Mouse (Mus musculus): ENCODE measurements around the gene Zap70. TPM values are rescaled to one million over a fixed set of nuclear protein-coding genes. Genes with fewer than 3 reads are reported as not detected.

The Zap70 gene
- polyA plus RNA-seq, 1 experiment from 2014 or later = 1.2 TPM

DNA sequence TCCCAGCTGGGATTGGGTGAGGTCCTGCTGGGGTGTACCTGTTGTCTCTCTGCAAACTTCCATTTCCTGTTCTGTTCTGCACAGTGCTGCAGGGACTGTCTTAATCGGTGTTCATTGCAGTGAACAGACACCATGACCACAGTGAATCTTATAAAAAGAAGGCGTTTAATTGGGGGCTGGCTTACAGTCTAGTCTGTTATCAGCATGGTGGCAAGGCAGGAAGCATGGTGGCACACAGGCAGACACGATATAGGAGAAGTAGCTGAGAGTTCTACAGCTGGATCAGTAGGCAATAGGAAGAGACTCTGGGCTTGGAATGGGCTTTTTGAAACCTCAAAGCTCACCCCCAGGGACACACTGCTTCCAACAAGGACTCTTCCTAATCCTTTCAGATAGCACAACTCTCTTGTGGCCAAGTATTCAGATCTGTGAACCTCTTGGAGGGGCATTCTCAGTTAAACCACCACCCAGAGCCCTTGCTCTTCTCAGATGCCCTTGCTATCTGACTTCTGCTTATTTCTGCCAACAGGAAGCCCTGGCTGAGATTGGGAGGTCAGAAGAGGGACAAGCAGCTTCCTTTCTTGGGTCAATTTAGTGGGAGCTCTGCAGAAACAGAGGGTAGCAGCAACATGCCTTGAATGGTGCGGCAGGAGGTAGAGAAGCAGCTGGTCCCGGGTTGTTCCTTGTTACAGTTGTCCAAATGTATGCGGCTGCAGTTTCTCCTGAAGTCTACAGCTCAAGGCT lies 7.5 kb upstream of the Zap70 start:
- Histone ChIP-seq H3K9me3 (replicated peaks) (no peaks in the 10 kb centered on the region), H3K27ac (replicated peaks) (no peak overlapping the region), H3K4me3 (replicated peaks) (no peak overlapping the region), H3K36me3 (no peaks in the 10 kb centered on the region), H3K9ac (replicated peaks) (no peak overlapping the region), H3K4me1 (no peaks in the 10 kb centered on the region), H3K4me2 (no peak overlapping the region), H3K27me3 (replicated peaks) (no peaks in the 10 kb centered on the region)
- ATAC-seq (ENCODE audit: low FRiP score) = no peak
- WGBS = 84% methylated on average over 6 of the region's 6 CpGs

- H3K27me3 ChIP-seq (replicated peaks) = no peaks in the 10 kb centered on the region
- WGBS = 89% methylated on average over 9 of the region's 9 CpGs
- no peaks in the 10 kb centered on the region for H3K9me3 ChIP-seq (replicated peaks)
- H3K4me2 ChIP-seq = no peak overlapping the region
- H3K9ac ChIP-seq (replicated peaks) = no peak overlapping the region
- H3K4me3 ChIP-seq (replicated peaks) = no peak overlapping the region
- no peak overlapping the region for H3K27ac ChIP-seq (replicated peaks)
- H3K36me3 ChIP-seq = no peaks in the 10 kb centered on the region
- no peaks in the 10 kb centered on the region for H3K4me1 ChIP-seq
- ATAC-seq (ENCODE audit: low FRiP score) = no peak
Measured at GRCm38 (mm10) chr1:36758553-36758952, 3.0 kb upstream of the Zap70 start.

GRCm38 (mm10) chr1:36759076-36759475 lies 2.5 kb upstream of the Zap70 start:
- WGBS = 88% methylated on average over 18 of the region's 18 CpGs
- ATAC-seq (ENCODE audit: low FRiP score) = no peak
- no peak overlapping the region for H3K9ac ChIP-seq (replicated peaks)

DNA sequence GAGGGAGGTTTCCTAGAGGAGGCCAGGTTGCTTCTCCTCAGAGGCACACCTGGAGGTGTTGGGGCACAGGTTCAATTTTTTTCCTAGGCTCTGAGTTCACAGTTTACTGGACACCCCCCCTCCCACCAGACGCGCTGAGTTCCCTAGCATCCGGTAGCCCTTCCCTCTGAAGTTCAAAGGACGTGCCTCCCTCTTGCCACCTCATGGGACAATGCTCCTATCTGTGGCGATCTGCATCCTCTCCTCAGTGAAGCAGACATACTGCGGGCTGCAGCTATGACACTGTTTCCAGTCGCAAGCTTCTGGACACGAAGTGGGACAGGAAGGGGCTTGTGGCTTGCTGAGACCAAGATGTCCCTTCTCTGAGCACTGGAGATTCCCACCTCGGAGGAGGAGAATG lies 1.2 kb upstream of the Zap70 start:
- no peaks in the 10 kb centered on the region for H3K4me1 ChIP-seq
- H3K4me2 ChIP-seq = no peak overlapping the region
- WGBS = 79% methylated on average over 9 of the region's 9 CpGs
- no peaks in the 10 kb centered on the region for H3K9me3 ChIP-seq (replicated peaks)
- no peak for ATAC-seq (ENCODE audit: low FRiP score)
- H3K27me3 ChIP-seq (replicated peaks) = no peaks in the 10 kb centered on the region
- H3K4me3 ChIP-seq (replicated peaks) = no peak overlapping the region
- H3K27ac ChIP-seq (replicated peaks) = no peak overlapping the region
- H3K9ac ChIP-seq (replicated peaks) = no peak overlapping the region
- no peaks in the 10 kb centered on the region for H3K36me3 ChIP-seq

More at GRCm38 (mm10) chr1:36759076-36759475, 2.5 kb upstream of the Zap70 start:
- no peak overlapping the region for H3K4me3 ChIP-seq (replicated peaks)
- H3K9me3 ChIP-seq (replicated peaks) = no peaks in the 10 kb centered on the region
- no peaks in the 10 kb centered on the region for H3K27me3 ChIP-seq (replicated peaks)
- H3K36me3 ChIP-seq = no peaks in the 10 kb centered on the region
- no peaks in the 10 kb centered on the region for H3K4me1 ChIP-seq
- H3K27ac ChIP-seq (replicated peaks) = no peak overlapping the region
- H3K4me2 ChIP-seq = no peak overlapping the region

DNA sequence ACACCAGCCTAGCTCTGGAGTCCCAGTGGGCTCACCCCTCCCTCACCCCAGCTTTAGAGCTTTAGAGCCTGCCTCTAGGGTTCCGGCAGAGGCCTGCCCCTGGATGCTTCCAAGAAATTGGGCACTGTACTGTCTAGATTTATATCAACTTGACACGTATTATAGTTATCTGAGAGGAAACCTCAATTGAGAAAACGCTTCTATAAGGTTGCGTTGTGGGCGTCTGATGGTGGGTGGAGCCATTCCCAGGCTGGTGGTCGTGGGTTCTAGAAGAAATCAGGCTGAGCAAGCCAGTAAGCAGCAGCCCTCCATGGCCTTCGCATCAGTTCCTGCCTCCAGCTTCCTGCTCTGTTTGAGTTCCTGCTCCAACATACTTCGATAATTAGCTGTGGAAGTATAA lies 537 bp upstream of the Zap70 start:
- ATAC-seq (ENCODE audit: low FRiP score) = no peak
- H3K9me3 ChIP-seq (replicated peaks) = no peaks in the 10 kb centered on the region
- H3K27ac ChIP-seq (replicated peaks) = no peak overlapping the region
- H3K9ac ChIP-seq (replicated peaks) = no peak overlapping the region
- H3K4me3 ChIP-seq (replicated peaks) = no peak overlapping the region
- no peak overlapping the region for H3K4me2 ChIP-seq
- no peaks in the 10 kb centered on the region for H3K36me3 ChIP-seq
- H3K4me1 ChIP-seq = no peaks in the 10 kb centered on the region
- 87% methylated on average over 8 of the region's 8 CpGs for WGBS
- H3K27me3 ChIP-seq (replicated peaks) = no peaks in the 10 kb centered on the region

DNA sequence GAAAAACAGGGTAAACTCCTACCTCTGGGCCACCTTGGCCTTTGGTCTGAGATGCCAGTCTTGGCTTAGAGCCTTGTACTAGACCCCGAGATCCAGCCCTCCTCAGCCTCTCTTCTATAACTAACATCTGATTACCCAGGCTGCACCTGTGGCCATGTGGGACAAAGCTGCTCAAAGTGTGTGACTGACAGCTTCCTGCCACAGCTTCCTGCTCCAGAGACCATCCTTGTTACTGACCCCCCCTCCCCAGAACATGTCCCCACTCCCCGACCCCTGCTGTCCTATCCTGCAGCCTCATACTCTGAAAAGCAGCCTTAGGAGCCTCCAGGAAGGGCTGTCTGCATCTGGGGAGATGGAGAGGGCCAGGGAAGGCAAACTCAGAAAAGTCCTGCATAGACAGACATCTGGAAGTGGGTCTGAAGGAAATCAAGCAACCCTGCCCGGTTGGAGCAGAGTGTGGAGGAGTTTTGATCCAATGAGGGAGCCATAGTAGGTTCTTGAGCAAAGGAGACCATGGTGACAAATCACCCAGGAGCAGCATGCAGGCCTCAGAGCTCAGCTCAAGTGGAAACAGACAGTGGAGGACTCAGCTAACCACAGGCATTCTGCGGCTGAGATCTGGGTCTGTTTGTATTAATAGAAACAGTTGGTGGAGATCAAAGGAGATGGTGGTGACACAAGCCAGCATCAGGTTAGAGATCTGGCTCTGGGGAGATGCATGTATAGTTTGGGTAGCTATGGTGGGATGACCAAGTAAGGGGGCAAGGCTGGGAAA lies 5.0 kb downstream of the Zap70 start:
- 84% methylated on average over 4 of the region's 4 CpGs for WGBS
- peaks cover 5% of the 10 kb centered on the region for H3K4me1 ChIP-seq
- no peak overlapping the region for H3K9ac ChIP-seq (replicated peaks)
- H3K4me2 ChIP-seq = no peak overlapping the region
- no peak for ATAC-seq (ENCODE audit: low FRiP score)
- H3K36me3 ChIP-seq = no peaks in the 10 kb centered on the region
- no peaks in the 10 kb centered on the region for H3K9me3 ChIP-seq (replicated peaks)
- no peak overlapping the region for H3K4me3 ChIP-seq (replicated peaks)
- peaks cover 11% of the 10 kb centered on the region for H3K27me3 ChIP-seq (replicated peaks)
- H3K27ac ChIP-seq (replicated peaks) = no peak overlapping the region

- no peak overlapping the region for H3K4me3 ChIP-seq (replicated peaks)
- WGBS = 38% methylated on average over 10 of the region's 10 CpGs
Measured at GRCm38 (mm10) chr1:36767321-36767720, 5.7 kb downstream of the Zap70 start.

GRCm38 (mm10) chr1:36768786-36769185 lies 7.2 kb downstream of the Zap70 start:
- H3K4me3 ChIP-seq (replicated peaks) = no peak overlapping the region
- no peak overlapping the region for H3K27ac ChIP-seq (replicated peaks)
- H3K36me3 ChIP-seq = no peaks in the 10 kb centered on the region
- WGBS = 77% methylated on average over 5 of the region's 5 CpGs
- H3K4me1 ChIP-seq = peaks cover 5% of the 10 kb centered on the region
- ATAC-seq (ENCODE audit: low FRiP score) = no peak
- no peaks in the 10 kb centered on the region for H3K9me3 ChIP-seq (replicated peaks)
- no peak overlapping the region for H3K9ac ChIP-seq (replicated peaks)
- H3K27me3 ChIP-seq (replicated peaks) = peaks cover 12% of the 10 kb centered on the region
- no peak overlapping the region for H3K4me2 ChIP-seq

More at GRCm38 (mm10) chr1:36767321-36767720, 5.7 kb downstream of the Zap70 start:
- Histone ChIP-seq H3K9ac (replicated peaks) (no peak overlapping the region), H3K36me3 (no peaks in the 10 kb centered on the region), H3K27ac (replicated peaks) (no peak overlapping the region), H3K9me3 (replicated peaks) (no peaks in the 10 kb centered on the region), H3K27me3 (replicated peaks) (peaks cover 12% of the 10 kb centered on the region), H3K4me1 (peaks cover 5% of the 10 kb centered on the region), H3K4me2 (no peak overlapping the region)
- ATAC-seq (ENCODE audit: low FRiP score) = no peak

DNA sequence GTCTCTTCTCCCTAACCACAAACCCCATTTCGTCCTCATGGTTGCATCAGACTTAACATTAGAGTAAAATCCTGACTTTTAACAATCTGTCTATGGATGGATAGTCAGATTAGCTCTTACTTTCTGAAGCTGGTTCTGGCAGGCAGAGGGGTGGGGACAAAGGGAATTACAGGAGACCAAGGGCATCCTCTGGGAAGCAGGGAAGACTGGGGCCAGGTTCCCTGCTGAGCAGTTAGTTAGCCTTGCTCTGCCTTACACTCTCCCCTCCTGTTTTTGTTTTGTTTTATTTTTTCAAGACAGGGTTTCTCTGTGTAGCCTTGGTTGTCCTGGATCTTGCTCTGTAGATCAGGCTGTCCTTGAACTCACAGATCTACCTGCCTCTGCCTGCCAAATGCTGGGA lies 8.4 kb downstream of the Zap70 start:
- H3K27ac ChIP-seq (replicated peaks) = no peak overlapping the region
- no peak overlapping the region for H3K9ac ChIP-seq (replicated peaks)
- H3K4me2 ChIP-seq = no peak overlapping the region
- H3K36me3 ChIP-seq = no peaks in the 10 kb centered on the region
- H3K9me3 ChIP-seq (replicated peaks) = no peaks in the 10 kb centered on the region
- no peak for ATAC-seq (ENCODE audit: low FRiP score)
- whole genome bisulfite sequencing = 85% methylated on average over 1 of the region's 1 CpGs
- peaks cover 5% of the 10 kb centered on the region for H3K4me1 ChIP-seq
- peaks cover 12% of the 10 kb centered on the region for H3K27me3 ChIP-seq (replicated peaks)
- no peak overlapping the region for H3K4me3 ChIP-seq (replicated peaks)

DNA sequence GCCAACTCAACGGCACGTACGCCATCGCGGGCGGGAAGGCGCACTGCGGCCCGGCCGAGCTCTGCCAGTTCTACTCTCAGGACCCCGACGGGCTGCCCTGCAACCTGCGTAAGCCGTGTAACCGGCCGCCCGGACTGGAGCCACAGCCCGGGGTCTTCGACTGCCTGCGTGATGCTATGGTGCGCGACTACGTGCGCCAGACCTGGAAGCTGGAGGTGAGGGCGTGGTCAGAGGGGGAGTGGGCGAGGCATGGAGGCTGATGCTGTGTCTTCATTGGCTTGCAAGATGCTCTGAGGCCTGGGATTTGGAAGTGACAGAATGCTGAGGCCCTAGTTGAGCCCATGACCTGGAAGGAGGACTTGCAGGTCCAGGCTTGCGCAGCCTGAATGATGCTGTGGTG lies 9.4 kb downstream of the Zap70 start:
- peak overlapping the region; percentile 21 for H3K4me3 ChIP-seq (replicated peaks)
- ATAC-seq (ENCODE audit: low FRiP score) = 0 out of 2 replicates have a peak, but pooled peaks have one; percentile 41
- peaks cover 5% of the 10 kb centered on the region for H3K4me1 ChIP-seq
- H3K9me3 ChIP-seq (replicated peaks) = no peaks in the 10 kb centered on the region
- no peak overlapping the region for H3K27ac ChIP-seq (replicated peaks)
- WGBS = 25% methylated on average over 27 of the region's 27 CpGs
- peaks cover 12% of the 10 kb centered on the region for H3K27me3 ChIP-seq (replicated peaks)
- peak overlapping the region; percentile 44 for H3K4me2 ChIP-seq
- H3K36me3 ChIP-seq = no peaks in the 10 kb centered on the region
- H3K9ac ChIP-seq (replicated peaks) = no peak overlapping the region

DNA sequence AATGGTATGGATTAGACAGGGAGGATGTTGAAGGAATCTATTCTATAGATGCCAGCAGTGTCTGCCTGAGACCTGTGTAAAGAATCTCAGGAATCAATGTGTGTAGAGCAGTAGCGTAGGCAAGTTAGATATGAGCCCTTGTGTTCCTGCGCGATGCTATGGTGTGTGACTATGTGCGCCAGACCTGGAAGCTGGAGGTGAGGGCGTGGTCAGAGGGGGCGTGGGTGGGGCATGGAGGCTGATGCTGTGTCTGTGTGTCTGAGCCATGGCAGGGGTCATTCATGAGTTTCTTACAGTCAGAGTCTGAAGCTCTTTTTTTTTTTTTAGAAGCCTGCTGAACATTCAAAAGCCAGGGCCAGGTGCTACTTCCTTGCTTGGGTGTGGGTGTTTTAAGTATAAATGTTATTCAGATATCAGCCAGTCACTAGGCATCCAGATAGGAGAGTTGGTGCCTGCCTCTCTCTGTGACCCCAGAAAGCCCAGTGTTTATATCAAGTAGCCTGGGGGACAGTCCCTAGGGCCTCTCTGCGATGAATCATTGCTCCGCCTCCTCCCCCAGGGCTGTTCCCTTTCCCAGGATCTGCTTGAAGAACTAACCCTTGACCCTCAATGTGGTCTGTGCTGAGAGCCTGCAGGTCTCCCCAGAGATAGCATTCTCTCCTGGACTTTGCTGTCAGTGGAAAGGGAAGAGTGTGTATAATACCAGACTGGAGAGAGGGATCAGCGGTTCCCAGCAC lies 10.8 kb downstream of the Zap70 start:
- 88% methylated on average over 9 of the region's 9 CpGs for WGBS
- Histone ChIP-seq H3K9ac (replicated peaks) (no peak overlapping the region), H3K9me3 (replicated peaks) (no peaks in the 10 kb centered on the region), H3K27me3 (replicated peaks) (peaks cover 12% of the 10 kb centered on the region), H3K36me3 (no peaks in the 10 kb centered on the region), H3K27ac (replicated peaks) (no peak overlapping the region), H3K4me3 (replicated peaks) (no peak overlapping the region), H3K4me1 (peaks cover 5% of the 10 kb centered on the region), H3K4me2 (no peak overlapping the region)
- no peak for ATAC-seq (ENCODE audit: low FRiP score)
